7 mouse cellular contexts compared by ENCODE assay signal in genomic region chr4:81763311-81764025, GRCm38 (mm10).
A peak's percentile ranks its signal among the peaks of the same experiment; 100 is the strongest.
DNase-seq lines count a peak whose midpoint lies in the region; ATAC-seq lines count a peak whose summit lies in the region.

No protein-coding gene starts in this region.

- peak overlapping the region; percentile 89 for H3K27ac ChIP-seq in limb, embryonic 15.5 days

- H3K4me2 ChIP-seq in limb, embryonic 15.5 days: 0 out of 2 replicates have a peak overlapping the region, but pooled peaks have one; percentile 3

- no peaks in the 10 kb centered on the region for H3K27me3 ChIP-seq in limb, embryonic 15.5 days

- no peak; the same call in 1 of the 2 replicates for ATAC-seq in limb, embryonic 15.5 days (ENCODE audit: insufficient number of reproducible peaks, low FRiP score, low TSS enrichment, low read depth)

- H3K9me3 ChIP-seq in limb, embryonic 15.5 days: no peaks in the 10 kb centered on the region

- no peak overlapping the region for H3K4me3 ChIP-seq in limb, embryonic 15.5 days

- no peak overlapping the region for H3K9ac ChIP-seq in limb, embryonic 15.5 days

- WGBS in limb, embryonic 15.5 days: 16% methylated on average over 10 of the region's 10 CpGs

- DNase-seq in testis, postnatal 10 days (ENCODE audit: low spot score): peak; percentile 38
- DNase-seq in testis, postnatal 14 days (ENCODE audit: low spot score): no peak
- DNase-seq in gonadal fat pad, adult 2 months (ENCODE audit: low read depth): peak; percentile 31
- DNase-seq in adrenal gland, postnatal 36 days: no peak
- no peak for DNase-seq in spleen, postnatal 10 days (ENCODE audit: low spot score in 2 of 2)
- DNase-seq in frontal cortex, postnatal 36 days (ENCODE audit: low spot score in 2 of 2): no peak

- no peaks in the 10 kb centered on the region for H3K36me3 ChIP-seq in limb, embryonic 15.5 days

- H3K4me1 ChIP-seq in limb, embryonic 15.5 days: peaks cover 26% of the 10 kb centered on the region

Comparison
In these comparisons a context has a peak if more than half of its experiments do, and no peak if none do; other contexts are left out.
1. DNase-seq: peak in testis, postnatal 10 days (single experiment) and gonadal fat pad, adult 2 months (single experiment); none in testis, postnatal 14 days (single experiment), adrenal gland, postnatal 36 days (0 of 2), spleen, postnatal 10 days (0 of 2) and frontal cortex, postnatal 36 days (0 of 2).